Mouse (Mus musculus): ENCODE results near the gene Mblac2. TPM values are rescaled to one million over a fixed set of nuclear protein-coding genes. Genes with fewer than 3 reads are reported as not detected.

Mblac2 gene
- polyA plus RNA-seq, 1 experiment = 1.5 TPM

GRCm38 (mm10) chr13:81791861-81792260, 80.7 kb downstream of the Mblac2 start:
- no peak for TF ChIP-seq FLI1 (IDR thresholded peaks at IDR 0.05; ENCODE audit: low read length)
- no peak for TF ChIP-seq GATA1 (IDR thresholded peaks at IDR 0.05; ENCODE audit: borderline replicate concordance, low read length)
- H3K4me1 ChIP-seq = peaks cover 9% of the 10 kb centered on the region
- peaks cover 68% of the 10 kb centered on the region for H3K36me3 ChIP-seq (replicated peaks; ENCODE audit: low read length)

GRCm38 (mm10) chr13:81793850-81794249, 82.7 kb downstream of the Mblac2 start:
- Histone ChIP-seq H3K4me3 (replicated peaks) (no peak overlapping the region), H3K36me3 (replicated peaks; ENCODE audit: low read length) (peaks cover 57% of the 10 kb centered on the region), H3K27me3 (replicated peaks) (no peaks in the 10 kb centered on the region), H3K9me3 (no peaks in the 10 kb centered on the region), H3K4me1 (peaks cover 7% of the 10 kb centered on the region)
- no peak for TF ChIP-seq GATA1 (IDR thresholded peaks at IDR 0.05; ENCODE audit: borderline replicate concordance, low read length)
- TF ChIP-seq FLI1 (IDR thresholded peaks at IDR 0.05; ENCODE audit: low read length) = no peak

More at GRCm38 (mm10) chr13:81791861-81792260, 80.7 kb downstream of the Mblac2 start:
- no peaks in the 10 kb centered on the region for H3K9me3 ChIP-seq
- no peak overlapping the region for H3K4me3 ChIP-seq (replicated peaks)
- no peaks in the 10 kb centered on the region for H3K27me3 ChIP-seq (replicated peaks)

GRCm38 (mm10) chr13:81801121-81801520, 90.0 kb downstream of the Mblac2 start:
- H3K27me3 ChIP-seq (replicated peaks) = no peaks in the 10 kb centered on the region
- peaks cover 7% of the 10 kb centered on the region; the same call in 1 of the 2 replicates for H3K4me1 ChIP-seq
- H3K9me3 ChIP-seq = no peaks in the 10 kb centered on the region
- H3K36me3 ChIP-seq (replicated peaks; ENCODE audit: low read length) = peaks cover 14% of the 10 kb centered on the region
- TF ChIP-seq GATA1 (IDR thresholded peaks at IDR 0.05; ENCODE audit: borderline replicate concordance, low read length) (no peak), FLI1 (IDR thresholded peaks at IDR 0.05; ENCODE audit: low read length) (no peak)
- H3K4me3 ChIP-seq (replicated peaks) = no peak overlapping the region

Other genes starting within 250 kb of the Mblac2 start
- not detected in 2 replicates for gene Adgrv1, start 78.2 kb upstream of the Mblac2 start, polyA plus RNA-seq (2012; ENCODE audit: insufficient read depth, low replicate concordance)
- gene Lysmd3, start 53.7 kb upstream of the Mblac2 start, polyA plus RNA-seq (2012; ENCODE audit: insufficient read depth, low replicate concordance) = 0.49 TPM in 1 of 2 replicates, not detected in the other
- 1.4 TPM in 1 of 2 replicates, not detected in the other for gene Polr3g, start 328 bp upstream of the Mblac2 start, polyA plus RNA-seq (2012; ENCODE audit: insufficient read depth, low replicate concordance)
- gene Cetn3, start 71.7 kb downstream of the Mblac2 start, polyA plus RNA-seq (2012; ENCODE audit: insufficient read depth, low replicate concordance) = 6.0 TPM in 1 of 2 replicates, not detected in the other